Mouse (Mus musculus): ENCODE data around the gene 9130213A22Rik.

The 9130213A22Rik gene

DNA sequence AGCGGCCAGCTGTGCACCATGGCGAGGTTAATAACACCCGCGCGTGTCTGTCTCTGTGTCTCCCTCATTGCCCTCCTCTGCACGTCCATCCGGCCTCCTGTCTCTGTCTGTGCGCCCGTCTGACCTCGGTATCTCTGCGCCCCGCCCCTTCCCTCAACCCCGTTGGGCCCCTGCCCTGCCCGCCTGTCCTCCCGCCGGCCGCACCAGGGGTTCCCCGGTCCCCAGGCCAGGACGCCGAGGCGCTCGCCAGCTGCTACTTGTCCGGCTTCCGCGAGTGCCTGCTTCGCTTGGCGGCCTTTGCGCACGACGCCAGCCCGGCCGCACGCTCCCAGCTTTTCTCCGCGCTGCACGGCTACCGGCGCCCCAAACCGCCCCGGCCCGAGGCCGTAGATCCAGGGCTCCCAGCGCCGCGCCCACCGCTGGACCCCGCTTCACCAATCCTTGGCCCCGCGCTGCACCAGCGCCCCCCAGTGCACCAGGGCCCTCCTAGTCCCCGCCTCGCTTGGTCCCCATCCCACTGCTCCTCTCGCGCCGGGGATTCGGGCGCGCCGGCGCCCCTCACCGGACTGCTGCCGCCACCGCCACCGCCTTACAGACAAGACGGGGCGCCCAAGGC, at the start of gene 9130213A22Rik:
Gene 9130213A22Rik (minus strand): TSS at position 254 of the 616 bp plus-strand sequence.
- DNase-seq (ENCODE audit: low spot score) = peak; percentile 90

DNA sequence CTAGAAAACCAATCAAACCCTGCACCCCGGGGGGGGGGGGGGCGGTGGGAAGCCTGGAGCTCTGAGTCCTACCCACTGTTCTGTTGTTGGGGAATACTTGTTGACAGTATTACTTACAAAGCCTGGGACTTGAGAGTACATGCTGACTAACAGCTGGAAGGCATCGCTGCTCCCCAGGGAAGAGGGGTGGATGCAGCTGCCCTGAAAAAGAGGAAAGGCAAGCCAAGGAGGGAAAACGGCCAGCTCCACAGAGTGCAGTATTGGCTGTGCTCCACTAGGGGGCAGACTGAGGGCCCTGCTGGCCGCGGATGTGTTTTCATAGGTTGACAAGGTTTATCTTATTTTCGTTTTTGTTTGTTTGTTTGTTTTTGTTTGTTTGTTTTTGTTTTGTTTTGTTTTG, 49.2 kb upstream of the 9130213A22Rik start:
- DNase-seq (ENCODE audit: low spot score) = peak; percentile 68

DNA sequence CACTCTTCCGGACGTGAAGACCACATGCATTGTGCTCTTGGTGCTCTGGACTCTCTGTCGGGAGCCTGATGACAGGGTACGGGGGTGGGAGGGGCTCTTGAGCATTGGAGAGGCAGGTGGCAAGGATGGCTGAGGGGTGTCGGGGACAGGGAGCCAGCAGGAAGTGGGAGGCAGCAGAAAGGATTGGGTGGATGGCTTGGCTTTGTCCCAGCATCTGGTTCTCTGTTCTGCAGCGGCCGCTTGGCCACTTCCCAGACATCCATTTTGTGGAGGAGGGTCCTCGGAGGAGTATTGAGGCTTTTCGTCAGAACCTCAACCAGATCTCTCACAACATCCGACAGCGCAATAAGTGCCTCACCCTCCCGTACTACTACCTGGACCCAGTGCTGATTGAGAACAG, 46.9 kb upstream of the 9130213A22Rik start:
- no peak for DNase-seq (ENCODE audit: low spot score)

DNA sequence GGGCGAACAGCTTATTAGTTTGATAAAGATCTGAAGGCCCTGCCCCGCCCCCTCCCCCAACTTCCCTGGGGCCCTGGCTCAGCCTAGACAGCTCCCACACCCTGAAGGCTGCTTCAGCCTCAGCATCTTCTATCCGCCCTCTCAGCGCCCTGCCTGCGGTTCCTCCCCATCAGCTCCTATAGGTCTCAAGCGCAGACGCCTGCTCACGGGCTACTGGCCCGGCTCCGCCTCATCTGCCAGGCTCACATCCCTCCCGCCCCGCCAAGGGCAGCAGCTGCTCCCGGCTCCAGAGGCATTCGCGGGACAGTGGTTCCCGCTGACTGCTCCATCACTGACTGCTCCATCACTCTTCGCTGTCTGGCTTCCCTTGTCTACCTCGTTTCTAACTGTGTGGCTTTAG, 34.4 kb upstream of the 9130213A22Rik start, which contains the start of gene Alox12b:
Gene Alox12b (plus strand): TSS at position 190 of the 400 bp plus-strand sequence.
- no peak for DNase-seq (ENCODE audit: low spot score)

DNA sequence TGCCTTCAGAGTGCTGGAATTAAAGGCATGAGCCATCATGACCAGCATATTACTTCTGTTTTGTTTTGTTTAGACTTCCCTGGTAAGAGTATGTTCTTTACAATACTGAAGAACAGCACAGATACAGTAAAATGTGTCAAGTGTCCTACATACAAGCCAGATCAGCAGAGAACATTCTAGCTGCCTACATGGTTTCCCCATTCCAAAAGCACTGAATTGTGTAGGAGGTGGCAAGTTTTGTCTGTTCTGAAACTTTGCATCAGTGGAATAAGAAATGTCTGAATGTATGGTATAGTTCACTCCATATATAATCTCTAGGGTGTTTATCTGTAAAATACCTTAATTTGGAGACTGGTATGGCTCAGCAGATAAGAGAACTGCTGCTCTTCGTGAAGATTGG, 33.0 kb upstream of the 9130213A22Rik start:
- DNase-seq (ENCODE audit: low spot score) = no peak

DNA sequence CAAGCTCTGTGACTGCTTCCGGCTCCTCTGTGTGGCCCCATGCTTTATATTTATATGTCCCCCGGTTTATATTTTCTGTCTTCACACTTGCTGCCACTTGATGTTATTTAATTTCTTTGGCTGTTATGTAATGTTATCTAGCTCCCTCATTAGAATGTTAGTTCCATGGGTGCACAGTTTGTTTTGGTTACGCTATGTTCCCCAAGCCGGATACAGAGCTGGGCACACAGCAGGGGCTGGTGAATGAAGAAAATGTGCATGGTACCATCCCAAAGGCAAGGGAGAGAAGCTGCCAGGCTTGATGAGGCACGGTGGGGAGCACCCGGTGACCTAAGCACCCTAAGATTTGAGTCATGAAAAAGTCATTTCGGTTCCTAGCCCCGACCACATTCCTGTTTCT, 31.4 kb upstream of the 9130213A22Rik start:
- DNase-seq (ENCODE audit: low spot score) = no peak

DNA sequence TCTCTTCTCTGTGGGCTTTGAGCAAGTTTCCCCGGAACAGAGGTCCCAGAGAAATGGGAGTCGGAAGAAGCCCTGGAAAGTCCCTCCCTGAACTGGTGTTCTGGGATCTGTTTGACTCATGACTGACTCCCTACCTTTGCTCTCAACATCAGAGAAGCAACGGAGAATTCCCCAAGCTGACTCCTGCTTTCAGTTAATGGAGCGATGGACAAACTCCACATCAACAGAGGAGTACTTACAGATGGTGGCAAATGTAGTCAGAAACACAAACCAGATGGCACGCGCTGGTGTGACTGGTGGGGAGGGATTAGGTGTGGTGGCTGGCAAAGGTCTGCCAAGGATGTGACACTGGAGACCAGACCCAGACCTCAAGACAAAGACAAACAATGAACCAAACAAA, 28.6 kb upstream of the 9130213A22Rik start:
- no peak for DNase-seq (ENCODE audit: low spot score)

DNA sequence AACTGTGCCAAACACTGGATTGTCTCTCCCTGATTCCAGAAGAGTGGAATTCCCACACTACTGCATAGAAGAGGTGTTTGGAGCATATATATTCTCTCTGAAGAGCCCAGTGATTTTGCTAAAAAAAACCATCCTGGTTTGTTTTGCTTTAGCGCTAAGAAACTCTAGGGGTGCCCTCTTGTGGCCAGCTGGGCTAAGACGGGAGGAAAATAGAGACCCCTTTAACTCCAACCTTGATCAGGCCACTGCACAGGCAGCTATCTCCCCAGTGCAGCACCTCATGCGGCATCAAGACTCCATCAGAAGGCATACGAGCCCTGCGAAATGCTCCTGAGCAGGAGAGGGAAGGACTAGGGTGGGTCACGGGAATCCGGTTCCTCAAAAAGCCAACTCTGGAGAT, 28.1 kb upstream of the 9130213A22Rik start:
- peak; percentile 64 for DNase-seq (ENCODE audit: low spot score)

DNA sequence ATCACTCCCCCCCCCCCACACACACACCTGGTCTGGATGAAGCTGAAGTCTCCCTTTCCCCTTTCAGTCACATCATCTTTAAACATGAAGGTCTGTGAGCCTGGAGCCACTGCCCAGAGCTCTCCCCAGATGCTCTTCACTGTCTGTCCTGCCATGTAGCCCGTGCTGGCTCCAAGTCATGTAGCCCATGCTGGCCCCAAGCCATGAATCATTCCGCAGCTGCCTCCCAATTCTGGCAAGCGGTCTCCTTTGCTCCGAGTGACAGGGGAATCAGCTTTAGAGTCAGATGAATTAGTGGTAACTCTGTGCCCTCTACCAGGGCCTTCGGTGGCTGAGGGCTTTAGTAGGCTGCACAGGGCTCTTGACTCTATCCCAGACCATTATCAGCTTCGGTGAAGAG, 27.3 kb upstream of the 9130213A22Rik start:
- DNase-seq (ENCODE audit: low spot score) = no peak

DNA sequence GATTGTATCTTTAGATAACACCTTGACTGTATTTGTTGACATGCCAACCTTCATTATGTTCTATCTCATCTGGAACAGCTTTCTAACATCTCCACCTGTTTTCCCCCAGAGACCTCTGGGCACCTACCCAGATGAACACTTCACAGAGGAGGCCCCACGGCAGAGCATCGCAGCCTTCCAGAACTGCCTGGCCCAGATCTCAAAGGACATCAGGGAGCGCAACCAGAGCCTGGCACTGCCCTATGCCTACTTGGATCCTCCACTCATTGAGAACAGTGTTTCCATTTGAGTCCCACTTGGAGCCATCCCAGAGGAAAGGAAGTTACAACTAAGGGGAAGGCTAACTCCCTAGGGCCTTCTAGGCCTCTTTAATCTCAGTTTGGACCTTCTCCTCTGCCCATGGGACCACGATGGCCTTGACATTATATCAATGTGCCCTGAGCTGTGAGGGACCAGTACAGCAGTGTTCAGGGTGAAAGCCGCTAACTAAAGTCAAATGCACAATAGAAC, 26.1 kb upstream of the 9130213A22Rik start:
- DNase-seq (ENCODE audit: low spot score) = no peak

DNA sequence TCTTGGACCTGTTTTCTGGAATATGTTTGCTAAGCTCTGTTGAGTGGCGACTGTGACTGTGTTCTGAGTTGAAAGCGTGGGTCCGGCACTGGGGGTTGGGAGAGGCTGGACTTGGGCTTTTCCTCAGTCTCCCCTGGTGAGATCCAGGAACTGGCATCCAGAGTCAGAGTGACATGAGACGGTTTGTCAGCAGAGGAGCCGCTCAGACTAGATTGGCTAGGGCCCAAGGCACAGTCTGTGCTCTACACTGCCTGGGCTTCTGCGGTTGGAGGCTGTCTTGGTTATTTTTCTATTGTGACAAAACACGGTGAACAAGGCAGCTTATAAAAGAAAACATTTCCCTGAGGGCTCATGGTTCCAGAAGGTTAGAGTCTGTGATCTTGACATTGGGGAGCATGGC, 25.2 kb upstream of the 9130213A22Rik start:
- no peak for DNase-seq (ENCODE audit: low spot score)

DNA sequence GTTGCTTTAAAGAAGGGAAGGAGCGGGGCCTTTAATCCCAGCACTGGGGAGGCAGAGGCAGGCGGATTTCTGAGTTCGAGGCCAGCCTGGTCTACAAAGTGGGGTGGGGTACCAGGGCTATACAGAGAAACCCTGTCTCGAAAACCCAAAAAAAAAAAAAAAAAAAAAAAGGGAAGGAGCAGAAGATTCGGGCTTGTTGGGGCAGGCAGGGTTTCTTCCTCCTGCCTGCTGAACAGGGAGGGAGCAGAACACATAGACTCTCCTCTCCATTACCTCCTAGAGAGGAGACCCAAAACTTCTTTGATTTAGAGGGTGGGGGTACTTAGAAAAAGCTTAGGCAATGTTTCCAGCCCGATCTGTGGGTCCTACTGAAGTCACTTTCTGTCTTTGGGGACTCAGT, 13.0 kb upstream of the 9130213A22Rik start:
- no peak for DNase-seq (ENCODE audit: low spot score)

DNA sequence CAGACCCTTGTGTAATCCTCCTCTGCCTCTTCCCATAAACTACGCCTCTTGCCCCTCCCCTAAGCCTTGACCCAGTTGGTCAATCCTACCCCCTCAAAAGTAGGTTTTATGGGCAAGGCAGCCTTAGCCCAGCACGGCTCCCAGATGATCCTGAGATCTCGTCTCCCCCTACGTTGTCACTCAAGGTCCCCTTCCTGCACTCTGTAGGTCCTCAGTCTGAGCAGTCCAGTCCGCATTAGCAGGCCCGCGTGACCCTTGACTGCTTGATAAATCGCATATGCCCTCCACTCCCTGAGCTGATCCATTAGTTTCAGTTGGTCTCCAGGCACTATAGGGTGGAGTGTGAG, 12.2 kb upstream of the 9130213A22Rik start:
- DNase-seq (ENCODE audit: low spot score) = no peak

DNA sequence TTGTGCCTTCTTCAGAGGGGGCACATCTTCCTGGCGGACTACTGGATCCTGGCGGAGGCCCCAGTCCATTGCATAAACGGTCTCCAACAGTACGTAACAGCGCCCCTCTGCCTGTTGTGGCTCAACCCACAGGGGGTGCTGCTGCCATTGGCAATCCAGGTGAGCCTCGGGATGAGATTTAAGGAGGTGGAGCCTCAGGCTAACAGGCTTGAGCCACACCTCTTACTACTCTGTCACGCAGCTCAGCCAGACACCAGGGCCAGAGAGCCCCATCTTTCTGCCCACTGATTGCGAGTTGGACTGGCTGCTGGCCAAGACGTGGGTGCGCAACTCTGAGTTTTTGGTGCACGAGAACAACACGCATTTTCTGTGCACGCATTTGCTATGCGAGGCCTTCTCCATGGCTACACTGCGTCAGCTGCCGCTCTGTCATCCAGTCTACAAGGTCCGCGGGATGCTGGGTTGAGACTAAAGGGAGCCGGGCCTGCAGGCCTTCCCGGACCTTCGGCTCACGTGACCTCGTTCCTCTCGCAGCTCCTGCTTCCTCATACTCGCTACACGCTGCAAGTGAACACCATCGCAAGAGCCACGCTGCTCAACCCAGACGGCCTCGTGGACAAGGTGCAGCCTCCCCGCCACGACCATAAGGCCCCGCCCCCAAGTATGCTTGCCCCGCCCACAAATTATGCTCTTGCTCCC, 11.7 kb upstream of the 9130213A22Rik start:
- peak; percentile 55 for DNase-seq (ENCODE audit: low spot score)

DNA sequence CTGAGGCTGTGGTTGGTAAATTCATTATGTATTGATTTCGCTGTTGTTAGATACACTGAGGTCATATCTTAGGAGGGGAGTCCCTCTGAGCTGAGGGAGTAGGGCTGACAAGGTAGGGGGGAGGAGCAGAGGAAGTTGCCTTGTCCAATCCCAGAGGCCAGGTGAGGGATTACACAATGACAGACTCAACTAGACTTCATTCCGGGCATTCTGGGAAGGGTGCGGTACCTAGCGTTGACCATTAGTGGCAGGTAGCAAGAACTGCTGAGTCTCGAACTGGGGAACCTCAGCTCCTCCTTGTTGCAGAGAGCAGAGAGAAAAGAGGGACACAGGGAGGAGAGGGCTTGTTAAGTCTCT, 11.2 kb upstream of the 9130213A22Rik start:
- DNase-seq (ENCODE audit: low spot score) = peak; percentile 20

DNA sequence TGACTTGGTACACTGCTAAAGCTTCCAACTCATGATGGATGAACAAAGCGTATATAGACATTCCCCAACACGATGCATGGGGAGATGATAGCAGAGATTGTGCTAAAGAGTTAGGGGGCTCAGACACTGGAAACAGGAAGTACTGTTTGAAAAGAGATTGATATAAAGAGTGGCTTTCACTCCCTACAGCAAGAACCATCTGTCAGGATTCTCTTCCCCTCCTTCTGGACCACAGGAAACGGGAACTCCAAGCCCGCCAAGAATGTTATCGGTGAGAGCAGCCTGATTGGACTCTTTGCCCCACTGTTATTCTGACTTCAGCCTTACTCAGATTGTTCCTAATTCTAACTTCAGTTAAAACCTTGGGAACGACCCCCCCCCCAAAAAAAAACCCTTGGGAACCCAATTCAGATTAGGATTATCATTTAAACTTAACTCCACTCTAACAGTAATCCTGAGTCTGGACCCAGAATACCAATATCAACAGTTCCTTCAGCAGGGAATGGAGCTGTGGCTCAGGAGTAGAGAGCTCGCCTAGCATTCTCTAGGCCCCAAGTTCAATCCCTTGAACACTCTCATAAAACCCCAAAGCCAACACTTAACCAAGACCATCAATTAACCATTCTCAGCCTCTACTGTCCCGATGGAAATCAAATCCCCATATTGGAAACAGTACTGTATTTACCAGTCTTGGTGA, 6.2 kb upstream of the 9130213A22Rik start:
- no peak for DNase-seq (ENCODE audit: low spot score)

DNA sequence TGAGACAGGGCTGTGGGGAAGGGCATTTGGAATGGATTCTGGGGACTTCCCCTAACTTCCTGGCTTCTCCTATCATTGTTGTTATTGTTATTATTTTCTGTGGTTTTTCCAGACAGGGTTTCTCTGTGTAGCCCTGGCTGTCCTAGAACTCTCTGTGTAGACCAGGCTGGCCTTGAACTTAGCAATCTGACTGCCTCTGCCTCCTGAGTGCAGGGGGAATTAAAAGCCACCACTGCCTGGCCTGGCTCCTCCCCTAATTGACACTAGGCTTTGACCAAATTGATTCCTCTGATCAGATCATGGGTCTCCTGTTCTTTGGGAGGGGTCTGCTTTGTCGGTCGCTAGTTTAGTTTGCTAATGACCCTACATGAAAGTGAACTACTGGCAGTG, 4.3 kb upstream of the 9130213A22Rik start:
- no peak for DNase-seq (ENCODE audit: low spot score)

DNA sequence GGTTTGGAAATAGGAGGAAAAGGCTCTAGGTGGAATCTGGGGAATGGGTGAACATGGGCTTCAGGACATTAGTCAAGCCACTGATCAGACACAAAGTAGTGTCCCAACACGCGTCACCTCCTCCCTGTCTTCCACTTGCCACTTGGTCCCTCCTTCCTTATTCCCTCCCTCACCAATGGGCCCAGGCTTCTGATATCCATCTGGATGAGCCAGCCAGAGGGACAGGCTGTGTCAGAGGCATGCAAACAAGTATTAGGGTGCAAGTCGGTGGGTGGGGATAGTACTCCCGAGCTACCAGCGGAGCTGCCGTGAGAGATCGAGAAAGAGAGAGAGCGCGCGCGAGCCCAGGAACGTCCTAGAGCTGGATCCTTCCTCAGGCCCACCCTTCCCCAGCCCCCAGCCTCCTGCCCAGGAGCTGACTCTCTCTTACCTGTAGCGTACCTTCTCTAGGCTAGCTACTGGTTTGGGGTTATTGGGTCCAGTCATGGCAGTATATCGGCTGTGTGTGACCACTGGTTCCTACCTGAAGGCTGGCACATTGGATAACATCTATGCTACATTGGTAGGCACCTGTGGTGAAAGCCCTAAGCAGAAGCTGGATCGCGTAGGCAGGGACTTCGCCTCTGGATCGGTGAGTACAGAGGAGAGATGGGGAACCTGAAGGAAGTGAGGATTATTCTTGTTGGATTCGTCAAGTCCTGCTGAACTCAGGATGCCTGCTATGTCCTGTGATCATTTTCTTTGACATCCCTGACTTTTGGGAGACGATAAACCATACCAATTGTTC, 3.7 kb upstream of the 9130213A22Rik start:
- no peak for DNase-seq (ENCODE audit: low spot score)

DNA sequence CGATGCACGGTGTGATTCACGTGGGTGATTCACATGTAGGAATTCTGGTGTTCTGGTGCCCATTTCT, 3.3 kb upstream of the 9130213A22Rik start, which contains the start of gene Aloxe3:
Gene Aloxe3 (plus strand): TSS at position 45 of the 67 bp plus-strand sequence.
- DNase-seq (ENCODE audit: low spot score) = no peak

DNA sequence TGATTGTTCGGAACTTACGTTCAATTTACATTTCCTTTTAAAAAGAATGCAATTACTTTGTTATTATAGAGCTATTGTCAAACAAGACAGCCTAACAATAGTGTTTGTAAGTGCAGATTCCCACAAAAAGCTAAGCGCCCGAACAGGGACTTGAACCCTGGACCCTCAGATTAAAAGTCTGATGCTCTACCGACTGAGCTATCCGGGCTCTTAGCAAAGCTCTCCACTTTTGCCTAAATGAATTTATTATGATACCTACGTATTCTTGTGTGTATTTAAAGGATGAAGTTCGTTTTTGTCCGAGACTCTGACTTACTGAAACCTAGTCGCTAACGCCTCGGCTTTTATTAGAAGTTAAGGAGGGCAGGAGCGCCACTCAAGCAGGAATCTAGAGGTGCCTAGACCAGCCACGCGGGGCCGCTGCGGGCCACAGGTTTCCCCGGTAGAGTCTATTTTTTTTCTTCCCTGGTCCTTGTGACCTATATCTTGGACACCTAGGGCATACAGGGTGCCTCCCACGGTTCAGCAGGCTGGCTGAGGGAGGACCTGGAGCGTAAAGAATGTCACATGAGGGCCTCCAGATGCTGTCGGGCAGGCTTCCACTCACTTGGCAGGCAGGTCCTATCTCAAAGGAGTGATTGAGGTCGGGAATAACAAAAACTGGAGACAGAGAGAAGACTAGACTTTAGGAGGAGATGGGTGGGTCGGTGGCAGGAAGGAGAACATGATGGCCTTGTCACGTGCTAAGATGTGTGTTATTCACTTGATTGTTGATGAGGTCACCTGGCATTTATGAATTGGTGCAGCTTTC, 2.9 kb upstream of the 9130213A22Rik start:
- DNase-seq (ENCODE audit: low spot score) = peak; percentile 90

DNA sequence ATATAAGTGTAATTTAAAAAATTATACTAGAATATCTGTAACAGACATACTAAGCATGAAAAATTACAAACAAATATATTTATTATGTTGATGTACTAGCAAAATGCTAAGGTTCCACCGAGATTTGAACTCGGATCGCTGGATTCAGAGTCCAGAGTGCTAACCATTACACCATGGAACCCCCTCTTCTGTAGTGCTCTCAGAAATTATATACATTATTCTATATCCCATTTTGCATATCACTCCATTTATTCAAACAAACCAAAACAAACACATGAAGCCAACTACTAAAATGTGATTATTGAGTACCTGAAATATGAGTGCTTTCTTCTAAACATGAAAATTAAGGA, 2.1 kb upstream of the 9130213A22Rik start:
- DNase-seq (ENCODE audit: low spot score) = peak; percentile 81
